Mouse (Mus musculus) retina, adult 2 months (tissue): ENCODE results near the gene Srrd.
"Not testable (repeated sequence)": the region's sequence is repeated elsewhere in the genome, so short reads cannot be mapped to it uniquely, and the experiment has no call there.

Source experiments
- DNase-seq: peaks from one replicate; pipeline ENCODE4 v3.0.0-alpha.2; 2012; ENCODE audit warnings: low read depth, low spot score

Srrd gene

GRCm38 (mm10) chr5:112320379-112320778 lies 22.5 kb downstream of the Srrd start:
- no peak for DNase-seq

- not testable (repeated sequence) for DNase-seq
Measured at GRCm38 (mm10) chr5:112319343-112319742, 23.5 kb downstream of the Srrd start.

- DNase-seq: no peak
Measured at GRCm38 (mm10) chr5:112317328-112317727, 25.5 kb downstream of the Srrd start.

- no peak for DNase-seq
Measured at GRCm38 (mm10) chr5:112316468-112316867, 26.4 kb downstream of the Srrd start.

- no peak for DNase-seq
Measured at GRCm38 (mm10) chr5:112313222-112313885, 29.5 kb downstream of the Srrd start.

GRCm38 (mm10) chr5:112305842-112306241 lies 37.0 kb downstream of the Srrd start:
- no peak for DNase-seq

- DNase-seq: no peak
Measured at GRCm38 (mm10) chr5:112302310-112302709, 40.5 kb downstream of the Srrd start.

- DNase-seq: no peak
Measured at GRCm38 (mm10) chr5:112301694-112302093, 41.1 kb downstream of the Srrd start.

- no peak for DNase-seq
Measured at GRCm38 (mm10) chr5:112300721-112301308, 42.0 kb downstream of the Srrd start.

- no peak for DNase-seq
Measured at GRCm38 (mm10) chr5:112300112-112300511, 42.7 kb downstream of the Srrd start.

GRCm38 (mm10) chr5:112299399-112299798 lies 43.4 kb downstream of the Srrd start:
- no peak for DNase-seq

- no peak for DNase-seq
Measured at GRCm38 (mm10) chr5:112298226-112298988, 44.4 kb downstream of the Srrd start.

- DNase-seq: no peak
Measured at GRCm38 (mm10) chr5:112297257-112297656, 45.6 kb downstream of the Srrd start.

- DNase-seq: no peak
Measured at GRCm38 (mm10) chr5:112296404-112297181, 46.2 kb downstream of the Srrd start.

GRCm38 (mm10) chr5:112295564-112295963 lies 47.3 kb downstream of the Srrd start:
- no peak for DNase-seq

GRCm38 (mm10) chr5:112295162-112295561 lies 47.7 kb downstream of the Srrd start:
- DNase-seq: no peak

- DNase-seq: no peak
Measured at GRCm38 (mm10) chr5:112294696-112295095, 48.1 kb downstream of the Srrd start.

- no peak for DNase-seq
Measured at GRCm38 (mm10) chr5:112293800-112294199, 49.0 kb downstream of the Srrd start.

- DNase-seq: no peak
Measured at GRCm38 (mm10) chr5:112292343-112292980, 50.4 kb downstream of the Srrd start.

GRCm38 (mm10) chr5:112291866-112292265 lies 51.0 kb downstream of the Srrd start:
- DNase-seq: no peak

GRCm38 (mm10) chr5:112290536-112290880 lies 52.3 kb downstream of the Srrd start:
- DNase-seq: no peak
